Mouse (Mus musculus): ENCODE data around the gene Eprs. TPM values are rescaled to one million over a fixed set of nuclear protein-coding genes. Genes with fewer than 3 reads are reported as not detected.

The Eprs gene
- polyA plus RNA-seq, 1 experiment from 2014 or later = 147 TPM

DNA sequence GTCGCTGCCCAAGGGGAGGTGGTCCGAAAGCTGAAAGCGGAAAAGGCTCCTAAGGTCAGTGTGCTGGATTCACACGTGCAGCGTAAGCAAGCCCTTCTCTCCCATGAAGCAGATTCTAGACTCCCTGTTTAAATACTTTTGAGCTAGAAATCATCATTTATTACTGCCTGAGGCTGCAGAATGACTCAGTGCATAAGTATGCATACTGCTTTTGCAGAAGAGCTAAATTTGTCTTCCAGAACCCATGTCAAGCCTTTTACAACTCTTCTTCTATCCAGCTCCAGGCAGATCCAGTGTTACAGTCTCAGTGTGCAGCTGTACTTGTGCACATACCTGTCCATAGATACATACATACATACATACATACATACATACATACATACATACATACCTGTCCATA, 38.8 kb downstream of the Eprs start:
- no peak for TF ChIP-seq CTCF (IDR thresholded peaks at IDR 0.05; ENCODE audit: low read depth)
- no peaks in the 10 kb centered on the region for H3K27me3 ChIP-seq (ENCODE audit: insufficient read depth, low read length)
- no peak overlapping the region for H3K27ac ChIP-seq (ENCODE audit: low read depth)
- no peak overlapping the region for H3K4me3 ChIP-seq (ENCODE audit: low read depth, low read length)
- no peak overlapping the region for H3K4me2 ChIP-seq
- no peaks in the 10 kb centered on the region for H3K9me3 ChIP-seq (ENCODE audit: low read depth, low read length)
- no peaks in the 10 kb centered on the region for H3K4me1 ChIP-seq (ENCODE audit: insufficient read depth)
- no peak overlapping the region for H3K9ac ChIP-seq
- peaks cover 84% of the 10 kb centered on the region for H3K36me3 ChIP-seq (ENCODE audit: insufficient read depth)
- ATAC-seq (ENCODE audit: insufficient read depth) (no peak), DNase-seq (no peak)
- 90% methylated on average over 5 of the region's 5 CpGs for WGBS

DNA sequence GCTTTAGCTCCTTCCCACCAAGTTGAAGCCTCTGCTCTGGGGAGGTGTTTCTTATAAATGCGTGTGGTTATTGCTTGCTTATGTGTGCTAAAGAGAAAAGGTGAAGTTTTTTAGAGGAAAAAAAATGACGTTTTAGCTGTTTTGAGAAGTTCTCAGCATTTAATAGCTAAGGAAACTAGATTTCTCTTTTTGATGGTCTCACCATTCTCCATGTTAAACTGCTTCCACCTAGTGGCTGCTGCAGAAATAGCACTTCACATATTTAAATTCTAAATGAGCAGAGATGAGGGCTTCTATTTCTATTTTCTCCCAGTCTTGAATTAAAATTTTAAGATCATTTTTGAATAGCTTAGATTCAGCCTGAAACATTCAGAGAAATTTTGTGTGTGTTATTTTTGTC, 41.2 kb downstream of the Eprs start:
- no peak overlapping the region for H3K9ac ChIP-seq
- TF ChIP-seq CTCF (IDR thresholded peaks at IDR 0.05; ENCODE audit: low read depth) = peak; percentile 72
- DNase-seq (peak; percentile 83), ATAC-seq (ENCODE audit: insufficient read depth) (no peak)
- H3K4me2 ChIP-seq = no peak overlapping the region
- H3K9me3 ChIP-seq (ENCODE audit: low read depth, low read length) = no peaks in the 10 kb centered on the region
- H3K4me3 ChIP-seq (ENCODE audit: low read depth, low read length) = no peak overlapping the region
- H3K27ac ChIP-seq (ENCODE audit: low read depth) = no peak overlapping the region
- no peaks in the 10 kb centered on the region for H3K27me3 ChIP-seq (ENCODE audit: insufficient read depth, low read length)
- 29% methylated on average over 2 of the region's 2 CpGs for WGBS
- H3K4me1 ChIP-seq (ENCODE audit: insufficient read depth) = no peaks in the 10 kb centered on the region
- peaks cover 85% of the 10 kb centered on the region for H3K36me3 ChIP-seq (ENCODE audit: insufficient read depth)

DNA sequence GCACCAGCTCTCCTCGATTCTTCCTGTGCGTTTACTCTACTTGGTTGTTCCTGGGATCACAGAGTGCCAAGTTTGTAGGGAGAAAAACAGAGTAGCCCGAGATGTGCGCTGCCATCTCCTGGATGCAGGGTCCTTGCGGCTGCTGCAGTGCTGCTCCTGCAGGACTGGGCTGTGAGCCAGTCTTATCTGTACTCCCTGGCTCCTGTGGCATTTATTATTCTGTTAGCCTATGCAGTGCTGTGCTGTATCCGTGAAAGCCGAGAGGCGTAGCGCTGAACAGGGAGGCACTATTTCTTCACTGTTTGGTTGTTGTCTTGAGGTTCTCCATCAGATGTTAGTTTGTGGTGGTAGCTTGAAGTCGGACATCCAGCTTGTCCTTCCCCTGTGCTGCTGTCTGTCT, 43.1 kb downstream of the Eprs start:
- peak; percentile 3 for DNase-seq
- Histone ChIP-seq H3K4me2 (no peak overlapping the region), H3K27me3 (ENCODE audit: insufficient read depth, low read length) (no peaks in the 10 kb centered on the region), H3K27ac (ENCODE audit: low read depth) (no peak overlapping the region), H3K9ac (no peak overlapping the region), H3K4me1 (ENCODE audit: insufficient read depth) (no peaks in the 10 kb centered on the region), H3K9me3 (ENCODE audit: low read depth, low read length) (no peaks in the 10 kb centered on the region), H3K36me3 (ENCODE audit: insufficient read depth) (peaks cover 85% of the 10 kb centered on the region), H3K4me3 (ENCODE audit: low read depth, low read length) (no peak overlapping the region)
- WGBS = 82% methylated on average over 10 of the region's 10 CpGs
- no peak for ATAC-seq (ENCODE audit: insufficient read depth)
- TF ChIP-seq CTCF (IDR thresholded peaks at IDR 0.05; ENCODE audit: low read depth) = no peak

DNA sequence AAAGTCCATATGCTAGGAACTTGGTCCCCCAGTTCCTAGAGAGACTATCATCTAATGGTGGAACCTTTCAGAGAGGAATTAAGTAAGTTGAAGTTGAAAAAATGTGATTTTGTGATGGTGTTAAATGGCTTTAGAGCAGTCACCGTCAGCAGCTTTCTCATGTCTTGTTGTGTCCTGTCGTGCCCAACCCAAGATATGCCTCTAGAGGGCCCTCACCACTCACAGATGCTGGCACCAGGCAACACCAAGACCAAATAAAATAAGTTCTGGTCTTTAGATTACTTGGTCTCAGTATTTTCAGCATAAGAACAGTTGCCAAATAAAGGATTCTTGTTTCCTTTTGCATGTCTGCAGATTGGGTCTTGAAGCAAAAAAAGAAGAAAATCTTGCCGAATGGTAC, 47.0 kb downstream of the Eprs start:
- WGBS = 79% methylated on average over 3 of the region's 3 CpGs
- DNase-seq (peak; percentile 23), ATAC-seq (ENCODE audit: insufficient read depth) (no peak)
- H3K4me3 ChIP-seq (ENCODE audit: low read depth, low read length) = no peak overlapping the region
- H3K9ac ChIP-seq = no peak overlapping the region
- no peak overlapping the region for H3K4me2 ChIP-seq
- H3K4me1 ChIP-seq (ENCODE audit: insufficient read depth) = no peaks in the 10 kb centered on the region
- no peaks in the 10 kb centered on the region for H3K9me3 ChIP-seq (ENCODE audit: low read depth, low read length)
- no peak overlapping the region for H3K27ac ChIP-seq (ENCODE audit: low read depth)
- H3K27me3 ChIP-seq (ENCODE audit: insufficient read depth, low read length) = no peaks in the 10 kb centered on the region
- H3K36me3 ChIP-seq (ENCODE audit: insufficient read depth) = peaks cover 88% of the 10 kb centered on the region
- TF ChIP-seq CTCF (IDR thresholded peaks at IDR 0.05; ENCODE audit: low read depth) = peak; percentile 35; the same call in 1 of the 2 replicates

DNA sequence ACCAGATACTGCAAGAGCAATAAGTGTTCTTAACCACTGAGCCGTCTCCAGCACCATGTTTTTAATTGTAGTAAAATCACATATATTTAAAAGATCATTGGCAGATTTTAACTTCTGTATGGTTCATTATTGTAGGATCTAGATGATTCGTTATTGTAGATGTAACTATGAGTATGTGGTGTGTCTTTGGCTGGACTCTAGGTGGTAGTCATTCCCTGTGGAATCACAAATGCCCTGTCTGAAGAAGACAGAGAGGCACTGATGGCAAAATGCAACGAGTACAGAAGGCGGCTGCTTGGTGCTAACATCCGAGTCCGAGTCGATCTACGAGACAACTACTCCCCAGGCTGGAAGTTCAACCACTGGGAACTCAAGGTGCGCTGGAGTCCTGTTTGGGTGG, 55.2 kb downstream of the Eprs start:
- no peak overlapping the region for H3K4me3 ChIP-seq (ENCODE audit: low read depth, low read length)
- no peaks in the 10 kb centered on the region for H3K9me3 ChIP-seq (ENCODE audit: low read depth, low read length)
- TF ChIP-seq CTCF (IDR thresholded peaks at IDR 0.05; ENCODE audit: low read depth) = no peak
- ATAC-seq (ENCODE audit: insufficient read depth) = no peak
- no peaks in the 10 kb centered on the region for H3K27me3 ChIP-seq (ENCODE audit: insufficient read depth, low read length)
- H3K36me3 ChIP-seq (ENCODE audit: insufficient read depth) = peaks cover 95% of the 10 kb centered on the region
- WGBS = 90% methylated on average over 9 of the region's 9 CpGs
- H3K4me1 ChIP-seq (ENCODE audit: insufficient read depth) = no peaks in the 10 kb centered on the region
- H3K9ac ChIP-seq = no peak overlapping the region
- H3K27ac ChIP-seq (ENCODE audit: low read depth) = no peak overlapping the region
- no peak for DNase-seq
- H3K4me2 ChIP-seq = no peak overlapping the region

DNA sequence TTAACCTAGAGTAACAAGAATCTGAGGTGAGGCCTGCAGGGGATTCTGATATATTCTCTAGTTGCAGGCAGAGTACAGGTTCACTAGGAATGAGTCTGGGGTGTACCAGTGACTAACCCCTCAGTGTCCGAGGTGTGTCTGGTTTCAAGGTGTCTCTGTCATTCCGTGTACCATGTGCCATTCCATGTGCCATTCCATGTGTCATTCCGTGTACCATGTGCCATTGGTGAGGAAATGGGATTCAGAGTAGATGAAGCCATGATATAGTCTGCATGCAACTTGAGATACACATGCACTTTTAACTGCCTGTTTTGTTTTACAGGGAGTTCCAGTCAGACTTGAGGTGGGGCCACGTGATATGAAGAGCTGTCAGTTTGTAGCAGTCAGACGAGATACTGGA, 57.0 kb downstream of the Eprs start:
- no peak for DNase-seq
- Histone ChIP-seq H3K36me3 (ENCODE audit: insufficient read depth) (peaks cover 96% of the 10 kb centered on the region), H3K4me1 (ENCODE audit: insufficient read depth) (no peaks in the 10 kb centered on the region), H3K9ac (no peak overlapping the region), H3K27ac (ENCODE audit: low read depth) (no peak overlapping the region), H3K4me2 (no peak overlapping the region), H3K9me3 (ENCODE audit: low read depth, low read length) (no peaks in the 10 kb centered on the region), H3K27me3 (ENCODE audit: insufficient read depth, low read length) (no peaks in the 10 kb centered on the region), H3K4me3 (ENCODE audit: low read depth, low read length) (no peak overlapping the region)
- WGBS = 87% methylated on average over 5 of the region's 5 CpGs
- no peak for ATAC-seq (ENCODE audit: insufficient read depth)
- TF ChIP-seq CTCF (IDR thresholded peaks at IDR 0.05; ENCODE audit: low read depth) = no peak

DNA sequence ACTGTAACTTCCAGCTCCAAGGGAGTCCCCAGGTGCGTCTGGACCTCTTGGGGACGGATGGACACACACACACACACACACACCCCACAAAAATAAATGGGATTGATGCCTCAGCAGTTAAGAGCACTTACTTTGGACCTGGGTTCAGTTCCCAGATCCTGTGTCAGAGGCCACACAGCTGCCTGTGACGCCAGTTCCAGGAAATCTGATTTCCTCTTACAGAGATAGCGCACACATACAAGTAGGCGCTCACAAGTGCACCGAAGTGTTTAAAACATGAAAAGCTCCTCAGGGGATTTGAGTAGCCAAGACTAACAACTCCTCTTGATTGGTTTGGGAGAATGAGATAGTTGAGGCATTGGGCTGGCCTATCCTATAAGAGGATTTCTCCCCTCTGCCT, 57.9 kb downstream of the Eprs start:
- H3K27ac ChIP-seq (ENCODE audit: low read depth) = no peak overlapping the region
- ATAC-seq (ENCODE audit: insufficient read depth) (no peak), DNase-seq (no peak)
- H3K9ac ChIP-seq = no peak overlapping the region
- 82% methylated on average over 6 of the region's 6 CpGs for WGBS
- no peaks in the 10 kb centered on the region for H3K4me1 ChIP-seq (ENCODE audit: insufficient read depth)
- no peaks in the 10 kb centered on the region for H3K9me3 ChIP-seq (ENCODE audit: low read depth, low read length)
- H3K4me2 ChIP-seq = no peak overlapping the region
- no peaks in the 10 kb centered on the region for H3K27me3 ChIP-seq (ENCODE audit: insufficient read depth, low read length)
- peaks cover 95% of the 10 kb centered on the region for H3K36me3 ChIP-seq (ENCODE audit: insufficient read depth)
- no peak for TF ChIP-seq CTCF (IDR thresholded peaks at IDR 0.05; ENCODE audit: low read depth)
- no peak overlapping the region for H3K4me3 ChIP-seq (ENCODE audit: low read depth, low read length)

DNA sequence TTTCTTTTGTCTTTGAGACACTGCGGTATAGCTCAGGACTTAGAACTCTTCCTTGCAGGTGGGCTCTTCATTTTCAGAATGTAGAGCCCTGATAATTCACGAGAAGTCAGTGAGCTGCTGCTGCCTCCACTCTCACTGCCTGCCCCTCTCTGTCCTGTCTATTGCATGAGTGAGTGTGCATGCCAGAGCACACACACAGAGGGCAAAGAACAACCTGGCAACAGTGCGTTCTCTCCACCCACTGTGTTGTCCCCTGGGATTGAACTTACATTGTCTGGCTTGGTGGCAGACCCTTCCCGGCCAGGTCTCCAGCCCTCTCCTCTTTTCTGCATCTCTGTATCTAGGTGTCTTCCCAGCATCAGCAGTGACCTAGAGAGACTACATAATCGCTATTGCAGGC, 63.7 kb downstream of the Eprs start:
- H3K27me3 ChIP-seq (ENCODE audit: insufficient read depth, low read length) = no peaks in the 10 kb centered on the region
- no peaks in the 10 kb centered on the region for H3K4me1 ChIP-seq (ENCODE audit: insufficient read depth)
- TF ChIP-seq CTCF (IDR thresholded peaks at IDR 0.05; ENCODE audit: low read depth) = no peak
- H3K4me3 ChIP-seq (ENCODE audit: low read depth, low read length) = no peak overlapping the region
- DNase-seq (no peak), ATAC-seq (ENCODE audit: insufficient read depth) (no peak)
- H3K9ac ChIP-seq = no peak overlapping the region
- no peaks in the 10 kb centered on the region for H3K9me3 ChIP-seq (ENCODE audit: low read depth, low read length)
- H3K4me2 ChIP-seq = no peak overlapping the region
- H3K36me3 ChIP-seq (ENCODE audit: insufficient read depth) = peaks cover 78% of the 10 kb centered on the region
- no peak overlapping the region for H3K27ac ChIP-seq (ENCODE audit: low read depth)
- WGBS = 92% methylated on average over 5 of the region's 5 CpGs

Measured in lung, embryonic 14.5 days (tissue).